Mouse (Mus musculus): ENCODE results near the gene Gps1.
A peak's percentile ranks its signal among the peaks of the same experiment; 100 is the strongest.
"Not testable (repeated sequence)": the region's sequence is repeated elsewhere in the genome, so short reads cannot be mapped to it uniquely, and the experiment has no call there.

Gene Gps1

GRCm38 (mm10) chr11:120785145-120785544 lies 1.1 kb downstream of the Gps1 start:
- DNase-seq (ENCODE audit: low read depth, low spot score), result no peak

DNA sequence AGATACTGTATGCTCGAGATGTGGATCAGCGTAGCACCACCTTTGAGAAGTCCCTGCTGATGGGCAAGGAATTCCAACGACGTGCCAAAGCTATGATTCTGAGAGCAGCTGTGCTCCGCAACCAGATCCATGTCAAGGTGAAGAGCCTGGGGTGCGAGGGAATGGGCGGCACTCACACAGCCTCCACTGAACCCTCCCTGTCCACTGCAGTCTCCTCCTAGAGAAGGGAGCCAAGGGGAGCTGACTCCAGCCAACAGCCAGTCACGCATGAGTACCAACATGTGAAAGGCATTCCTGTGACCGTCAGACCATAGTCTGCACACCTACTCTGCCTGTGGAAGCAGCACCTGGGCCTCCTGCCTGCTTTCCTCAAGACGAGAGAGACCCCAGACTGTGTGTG lies 4.4 kb downstream of the Gps1 start:
- not testable (repeated sequence) for DNase-seq (ENCODE audit: low read depth, low spot score)

DNA sequence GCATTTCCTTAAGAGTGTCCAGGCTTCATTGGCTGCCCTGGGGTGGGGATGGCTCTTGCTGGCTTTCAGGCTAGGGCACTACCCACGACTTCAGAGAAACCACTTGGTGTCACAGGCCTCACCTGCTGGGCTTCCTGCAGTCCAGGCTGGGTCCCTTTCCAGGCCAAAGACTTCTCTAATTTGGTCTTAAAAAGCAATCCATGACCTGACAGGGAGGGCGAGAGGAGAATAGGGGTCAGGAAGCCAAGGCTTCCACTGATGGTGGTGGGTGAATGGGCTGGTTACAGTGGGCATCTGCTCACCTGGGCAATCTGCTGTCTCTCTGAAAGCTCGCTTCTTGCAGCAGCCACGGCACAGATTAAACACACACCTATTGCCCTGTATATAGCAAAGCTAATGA lies 5.3 kb downstream of the Gps1 start:
- DNase-seq (ENCODE audit: low read depth, low spot score), result no peak

- DNase-seq (ENCODE audit: low read depth, low spot score), result no peak
These were observed 5.7 kb downstream of the Gps1 start for GRCm38 (mm10) chr11:120789810-120790209.

- no peak for DNase-seq (ENCODE audit: low read depth, low spot score)
These were observed 8.6 kb downstream of the Gps1 start for GRCm38 (mm10) chr11:120792652-120793051.

DNA sequence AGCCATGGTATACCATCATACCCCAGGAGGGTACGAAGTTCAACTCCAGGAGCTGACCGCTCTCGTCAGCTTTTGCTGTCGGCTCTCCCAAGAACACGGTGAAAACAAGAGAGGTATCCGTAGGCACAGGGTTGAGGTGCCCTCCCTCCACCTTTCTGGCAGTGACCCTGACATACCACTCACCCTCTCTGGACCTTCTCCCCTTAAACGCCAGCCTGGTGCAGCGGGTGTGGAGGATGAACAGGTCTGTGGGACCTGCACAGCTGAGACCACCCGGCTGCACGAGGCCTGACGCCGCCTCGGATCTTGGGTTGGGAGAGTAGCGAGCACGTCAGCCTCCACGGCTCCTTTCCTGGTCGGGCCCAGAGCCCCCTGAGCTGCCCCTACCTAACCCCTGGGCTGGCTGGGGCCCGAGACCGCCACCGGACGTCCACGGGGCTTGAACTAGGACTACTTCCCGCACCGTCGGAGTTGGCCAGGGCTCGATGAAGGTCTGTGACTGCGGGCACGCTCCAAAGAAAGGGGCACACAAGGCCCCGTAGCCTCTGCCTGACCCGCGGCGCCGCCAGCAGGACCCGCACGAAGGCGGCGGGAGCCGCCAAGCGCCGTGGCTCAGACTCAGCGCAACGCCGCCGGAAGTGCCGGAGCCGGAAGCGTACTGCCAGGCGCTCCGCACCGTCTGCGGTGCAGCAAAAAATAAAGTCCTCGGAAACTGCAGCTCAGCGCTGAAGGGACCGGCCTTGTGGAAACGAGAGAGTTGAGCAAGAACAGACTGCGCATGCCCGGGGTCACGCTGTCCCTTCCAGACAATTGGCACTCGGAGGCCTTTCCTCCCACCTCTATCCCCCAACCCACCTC lies 11.9 kb downstream of the Gps1 start, which contains the start of gene Dus1l:
TSS of gene Dus1l (minus strand) at position 648 of the 858 bp plus-strand sequence.
- DNase-seq (ENCODE audit: low read depth, low spot score), result peak; percentile 94

DNA sequence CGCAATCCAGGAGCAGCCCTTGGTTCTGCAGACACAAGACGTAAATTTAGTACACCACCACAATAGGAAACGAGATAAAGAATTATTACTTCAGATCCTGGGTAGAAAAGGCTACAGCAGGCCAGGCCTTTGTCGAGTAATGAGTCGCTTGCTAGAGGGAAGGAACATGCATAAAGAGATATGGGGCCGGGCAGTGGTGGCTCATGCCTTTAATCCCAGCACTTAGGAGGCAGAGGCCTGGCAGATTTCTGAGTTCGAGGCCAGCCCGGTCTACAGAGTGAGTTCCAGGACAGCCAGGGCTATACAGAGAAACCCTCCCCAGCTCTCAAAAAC lies 12.5 kb downstream of the Gps1 start:
- no peak for DNase-seq (ENCODE audit: low read depth, low spot score)

DNA sequence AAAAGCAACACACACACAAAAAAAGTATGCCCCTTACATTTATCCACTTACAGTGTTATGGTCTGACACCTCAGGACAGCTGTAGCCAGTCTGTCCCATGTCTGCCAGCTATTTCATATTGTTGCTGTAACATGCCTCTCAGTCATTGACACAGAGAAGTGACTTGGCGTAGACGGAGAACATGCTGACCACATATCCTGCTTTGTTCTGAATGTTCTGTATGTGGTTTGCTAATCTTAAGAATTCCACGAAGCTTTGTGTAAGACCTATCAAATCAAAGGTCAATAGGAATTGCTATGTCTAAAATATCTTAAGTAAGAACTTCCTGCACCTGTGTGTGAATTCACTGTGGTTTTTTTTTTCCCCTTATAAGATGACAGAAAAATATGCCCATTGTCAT lies 14.2 kb downstream of the Gps1 start:
- no peak for DNase-seq (ENCODE audit: low read depth, low spot score)

GRCm38 (mm10) chr11:120799316-120799890 lies 15.3 kb downstream of the Gps1 start:
- DNase-seq (ENCODE audit: low read depth, low spot score), result no peak

GRCm38 (mm10) chr11:120800061-120800904 lies 16.2 kb downstream of the Gps1 start:
- DNase-seq (ENCODE audit: low read depth, low spot score), result peak; percentile 67

DNA sequence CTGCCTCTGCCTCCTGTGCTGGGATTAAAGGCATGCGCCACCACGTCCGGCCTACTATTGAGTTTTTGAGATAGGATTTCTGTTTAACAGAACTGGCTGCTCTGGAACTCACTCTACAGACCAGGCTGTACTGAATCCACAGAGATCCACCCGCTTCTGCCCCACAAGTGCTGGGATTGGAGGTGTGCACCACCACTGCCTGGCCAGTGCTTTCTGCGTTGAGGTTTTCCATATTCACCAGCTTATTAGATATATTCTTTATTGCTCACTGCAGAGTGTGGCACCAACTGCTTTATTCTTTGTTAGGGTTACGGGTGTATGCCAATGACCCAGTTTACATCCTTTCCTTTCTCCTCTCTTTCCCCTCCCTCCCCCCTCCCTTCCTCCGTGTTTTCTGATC lies 20.2 kb downstream of the Gps1 start:
- DNase-seq (ENCODE audit: low read depth, low spot score), result no peak

GRCm38 (mm10) chr11:120804769-120805168 lies 20.7 kb downstream of the Gps1 start:
- DNase-seq (ENCODE audit: low read depth, low spot score), result no peak

DNA sequence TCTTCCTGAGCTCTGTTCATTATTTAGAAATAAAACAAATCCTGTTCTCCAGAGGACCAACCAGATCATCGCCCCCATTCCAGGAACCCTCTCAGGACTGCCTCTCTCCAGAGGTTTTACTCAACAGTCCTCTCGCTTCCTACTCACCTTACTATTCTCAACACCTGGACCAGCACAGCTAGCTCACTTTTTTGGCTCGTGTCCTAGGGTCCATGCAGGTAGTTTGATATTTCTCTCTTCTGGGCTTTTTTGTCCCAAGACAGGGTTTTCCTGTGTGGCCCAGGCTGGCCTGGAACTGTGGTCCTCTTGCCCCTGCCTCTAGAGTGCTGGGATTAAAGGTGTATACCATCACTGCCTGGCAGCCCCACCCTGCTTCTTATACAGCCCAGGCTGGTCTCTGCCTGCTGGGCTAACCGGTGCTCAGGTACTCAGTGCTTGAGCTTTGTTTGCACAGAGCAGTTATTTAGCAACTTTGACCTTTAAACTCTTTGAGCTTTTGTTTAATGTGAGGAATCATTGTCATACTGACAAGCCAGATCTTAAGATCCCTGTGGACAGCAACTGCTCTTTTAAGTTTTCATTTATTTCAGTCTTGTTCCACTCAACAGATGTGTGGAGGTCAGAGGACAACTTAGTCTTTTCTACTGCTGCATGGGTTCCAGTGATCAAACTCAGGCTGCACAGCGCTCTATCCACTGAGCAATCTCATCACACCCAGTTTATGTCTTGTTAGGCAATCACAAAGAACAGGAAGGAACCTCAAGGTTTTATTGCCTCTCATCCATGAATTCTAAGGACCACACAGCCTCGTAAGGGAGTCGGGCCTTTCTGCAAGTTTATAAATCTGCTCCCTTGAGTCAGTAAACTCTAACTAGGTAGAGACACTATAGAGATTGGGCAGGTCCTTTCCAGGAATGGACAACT lies 21.6 kb downstream of the Gps1 start:
- DNase-seq (ENCODE audit: low read depth, low spot score), result no peak

GRCm38 (mm10) chr11:120808010-120808409 lies 23.9 kb downstream of the Gps1 start:
- no peak for DNase-seq (ENCODE audit: low read depth, low spot score)

- no peak for DNase-seq (ENCODE audit: low read depth, low spot score)
These were observed 28.0 kb downstream of the Gps1 start for GRCm38 (mm10) chr11:120812068-120812467.

DNA sequence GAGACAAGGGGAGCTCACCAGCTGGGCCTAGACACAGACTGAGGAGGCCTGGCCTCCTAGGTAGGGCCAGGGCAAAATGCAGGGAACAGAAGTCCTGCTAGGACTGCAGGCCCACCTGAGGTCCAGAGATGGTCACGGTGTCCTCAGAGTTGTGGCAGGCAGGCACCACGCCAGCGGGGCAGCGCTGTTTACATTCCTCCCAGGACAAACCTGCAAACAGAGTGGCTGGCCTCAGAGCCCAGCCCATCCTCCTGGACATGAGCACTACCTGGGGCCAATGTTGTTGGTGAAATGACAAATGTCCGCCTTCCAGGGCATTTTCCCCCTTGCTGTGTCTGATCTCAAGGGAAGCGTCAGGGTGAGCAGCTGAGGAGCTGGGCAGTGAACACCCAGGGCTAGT lies 33.3 kb downstream of the Gps1 start:
- no peak for DNase-seq (ENCODE audit: low read depth, low spot score)

DNA sequence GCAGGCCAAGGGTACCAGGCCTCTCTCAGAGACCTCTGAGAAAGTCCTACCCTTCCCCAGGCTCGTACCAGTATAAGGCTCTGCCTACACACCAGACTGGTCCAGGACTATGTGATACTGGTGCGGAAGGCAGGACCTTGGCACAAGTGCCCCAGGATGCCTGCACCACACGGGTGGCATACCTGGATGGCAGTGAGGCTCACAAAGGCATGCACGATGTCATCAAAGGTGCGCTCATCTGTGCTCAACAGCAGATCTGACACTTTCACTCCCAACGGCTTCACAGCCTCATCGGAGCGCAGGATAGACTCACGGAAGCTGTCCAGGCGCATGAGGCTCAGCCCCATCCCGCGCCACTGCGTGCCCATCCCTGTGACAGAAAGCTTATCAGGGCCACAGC lies 34.2 kb downstream of the Gps1 start:
- no peak for DNase-seq (ENCODE audit: low read depth, low spot score)

DNA sequence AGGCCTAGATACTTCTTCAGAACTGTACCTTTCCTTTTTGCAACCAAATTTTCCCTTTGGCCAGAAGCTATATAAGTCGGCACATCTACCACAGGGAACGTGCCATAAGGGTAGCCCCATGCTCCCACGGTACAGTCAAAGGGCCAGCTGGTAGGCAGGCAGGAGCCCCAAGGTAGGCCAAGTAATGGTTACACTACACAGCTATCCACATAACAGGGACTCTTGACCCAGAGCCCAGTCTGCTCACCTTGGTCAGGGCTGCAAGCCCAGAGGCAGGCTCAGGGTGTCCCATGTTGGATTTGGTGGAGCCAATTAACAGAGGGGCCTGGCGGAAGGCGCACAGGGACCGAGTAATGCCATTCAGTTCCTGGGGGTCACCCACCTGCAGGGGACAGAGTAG lies 35.5 kb downstream of the Gps1 start:
- DNase-seq (ENCODE audit: low read depth, low spot score), result no peak

DNA sequence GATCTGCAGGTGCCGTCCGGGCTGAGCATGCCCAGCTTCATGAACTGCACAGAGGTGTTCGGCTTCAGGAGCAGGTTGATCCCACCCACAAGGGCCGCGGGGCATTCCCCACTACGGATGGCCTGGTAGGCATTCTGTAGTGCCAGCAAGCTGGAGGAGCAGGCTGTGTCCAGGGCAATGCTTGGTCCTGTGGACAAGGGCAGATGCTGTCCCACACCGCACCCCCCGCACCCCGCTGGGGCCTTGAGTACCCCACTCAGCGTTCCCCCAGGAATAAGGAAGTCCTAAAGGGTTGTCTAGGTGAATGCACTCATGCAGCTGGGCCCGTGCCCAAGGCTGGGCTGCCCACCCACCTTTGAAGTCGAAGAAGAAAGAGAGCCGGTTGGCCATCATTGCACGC lies 36.5 kb downstream of the Gps1 start:
- no peak for DNase-seq (ENCODE audit: low read depth, low spot score)

- no peak for DNase-seq (ENCODE audit: low read depth, low spot score)
These were observed 37.2 kb downstream of the Gps1 start for GRCm38 (mm10) chr11:120821076-120821922.
